Mouse (Mus musculus): ENCODE data around the gene Tmem132d. TPM values are rescaled to one million over a fixed set of nuclear protein-coding genes. Genes with fewer than 3 reads are reported as not detected.
A peak's percentile ranks its signal among the peaks of the same experiment; 100 is the strongest.

The Tmem132d gene
- polyA plus RNA-seq, 1 experiment from 2014 or later = 1.7 TPM

- no peak for ATAC-seq (ENCODE audit: low read depth)
- H3K9ac ChIP-seq = no peak overlapping the region
- H3K9me3 ChIP-seq = no peaks in the 10 kb centered on the region
- no peak overlapping the region for H3K27ac ChIP-seq (replicated peaks)
- no peaks in the 10 kb centered on the region for H3K27me3 ChIP-seq
- 94% methylated on average over 3 of the region's 3 CpGs for WGBS
- H3K4me2 ChIP-seq = no peak overlapping the region
- H3K36me3 ChIP-seq = no peaks in the 10 kb centered on the region
- H3K4me1 ChIP-seq (replicated peaks) = no peaks in the 10 kb centered on the region
- no peak overlapping the region for H3K4me3 ChIP-seq
Observed at GRCm38 (mm10) chr5:128404223-128404622, 28.7 kb downstream of the Tmem132d start.

GRCm38 (mm10) chr5:128392372-128392771 is 40.5 kb downstream of the Tmem132d start:
- Histone ChIP-seq H3K9me3 (peaks cover 15% of the 10 kb centered on the region; the same call in 1 of the 2 replicates), H3K27me3 (peaks cover 21% of the 10 kb centered on the region), H3K36me3 (no peaks in the 10 kb centered on the region), H3K9ac (no peak overlapping the region), H3K4me2 (no peak overlapping the region), H3K27ac (replicated peaks) (no peak overlapping the region), H3K4me1 (replicated peaks) (peaks cover 14% of the 10 kb centered on the region), H3K4me3 (no peak overlapping the region)
- WGBS = 83% methylated on average over 3 of the region's 3 CpGs
- no peak for ATAC-seq (ENCODE audit: low read depth)

GRCm38 (mm10) chr5:128389665-128390064 is 43.2 kb downstream of the Tmem132d start:
- WGBS = 54% methylated on average over 4 of the region's 4 CpGs
- no peak overlapping the region for H3K9ac ChIP-seq
- peaks cover 47% of the 10 kb centered on the region for H3K27me3 ChIP-seq
- H3K4me1 ChIP-seq (replicated peaks) = peaks cover 14% of the 10 kb centered on the region
- peaks cover 4% of the 10 kb centered on the region; the same call in 1 of the 2 replicates for H3K9me3 ChIP-seq
- no peaks in the 10 kb centered on the region for H3K36me3 ChIP-seq
- H3K4me2 ChIP-seq = no peak overlapping the region
- H3K27ac ChIP-seq (replicated peaks) = no peak overlapping the region
- no peak overlapping the region for H3K4me3 ChIP-seq
- no peak for ATAC-seq (ENCODE audit: low read depth)

GRCm38 (mm10) chr5:128388358-128389141 is 44.3 kb downstream of the Tmem132d start:
- 7% methylated on average over 7 of the region's 7 CpGs for WGBS
- no peak overlapping the region for H3K9ac ChIP-seq
- 0 out of 2 replicates have a peak overlapping the region, but pooled peaks have one; percentile 4 for H3K27ac ChIP-seq (replicated peaks)
- H3K9me3 ChIP-seq = peaks cover 4% of the 10 kb centered on the region; the same call in 1 of the 2 replicates
- H3K4me3 ChIP-seq = no peak overlapping the region
- H3K4me1 ChIP-seq (replicated peaks) = peaks cover 14% of the 10 kb centered on the region
- no peaks in the 10 kb centered on the region for H3K36me3 ChIP-seq
- ATAC-seq (ENCODE audit: low read depth) = peak; percentile 74
- 0 out of 2 replicates have a peak overlapping the region, but pooled peaks have one; percentile 11 for H3K4me2 ChIP-seq
- H3K27me3 ChIP-seq = peaks cover 53% of the 10 kb centered on the region

- Histone ChIP-seq H3K9me3 (no peaks in the 10 kb centered on the region), H3K27ac (replicated peaks) (no peak overlapping the region), H3K4me1 (replicated peaks) (no peaks in the 10 kb centered on the region), H3K9ac (no peak overlapping the region), H3K36me3 (no peaks in the 10 kb centered on the region), H3K4me2 (no peak overlapping the region), H3K27me3 (no peaks in the 10 kb centered on the region), H3K4me3 (no peak overlapping the region)
- no peak for ATAC-seq (ENCODE audit: low read depth)
- WGBS = 92% methylated on average over 3 of the region's 3 CpGs
Observed at GRCm38 (mm10) chr5:128369814-128370213, 63.1 kb downstream of the Tmem132d start.

- Histone ChIP-seq H3K4me3 (no peak overlapping the region), H3K27ac (replicated peaks) (no peak overlapping the region), H3K27me3 (no peaks in the 10 kb centered on the region), H3K9me3 (no peaks in the 10 kb centered on the region), H3K4me2 (no peak overlapping the region), H3K36me3 (no peaks in the 10 kb centered on the region), H3K4me1 (replicated peaks) (no peaks in the 10 kb centered on the region), H3K9ac (no peak overlapping the region)
- WGBS = 86% methylated on average over 7 of the region's 7 CpGs
- ATAC-seq (ENCODE audit: low read depth) = no peak
Observed at GRCm38 (mm10) chr5:128369111-128369510, 63.8 kb downstream of the Tmem132d start.

GRCm38 (mm10) chr5:128365261-128365985 is 67.5 kb downstream of the Tmem132d start:
- 93% methylated on average over 3 of the region's 3 CpGs for WGBS
- peaks cover 11% of the 10 kb centered on the region for H3K4me1 ChIP-seq (replicated peaks)
- no peak overlapping the region for H3K9ac ChIP-seq
- no peaks in the 10 kb centered on the region for H3K9me3 ChIP-seq
- H3K36me3 ChIP-seq = no peaks in the 10 kb centered on the region
- H3K27me3 ChIP-seq = no peaks in the 10 kb centered on the region
- no peak overlapping the region for H3K27ac ChIP-seq (replicated peaks)
- no peak overlapping the region for H3K4me3 ChIP-seq
- no peak overlapping the region for H3K4me2 ChIP-seq
- no peak for ATAC-seq (ENCODE audit: low read depth)

GRCm38 (mm10) chr5:128360946-128361675 is 71.8 kb downstream of the Tmem132d start:
- Histone ChIP-seq H3K4me3 (no peak overlapping the region), H3K4me2 (peak overlapping the region; percentile 31; the same call in 1 of the 2 replicates), H3K36me3 (no peaks in the 10 kb centered on the region)

GRCm38 (mm10) chr5:128348835-128349234 is 84.0 kb downstream of the Tmem132d start:
- no peaks in the 10 kb centered on the region for H3K27me3 ChIP-seq
- WGBS = 29% methylated on average over 2 of the region's 2 CpGs
- no peak for ATAC-seq (ENCODE audit: low read depth)
- H3K9ac ChIP-seq = no peak overlapping the region
- H3K9me3 ChIP-seq = no peaks in the 10 kb centered on the region
- H3K4me3 ChIP-seq = no peak overlapping the region
- no peak overlapping the region for H3K27ac ChIP-seq (replicated peaks)
- no peak overlapping the region for H3K4me2 ChIP-seq
- no peaks in the 10 kb centered on the region for H3K4me1 ChIP-seq (replicated peaks)
- H3K36me3 ChIP-seq = no peaks in the 10 kb centered on the region

More at GRCm38 (mm10) chr5:128360946-128361675, 71.8 kb downstream of the Tmem132d start:
- Histone ChIP-seq H3K27me3 (peaks cover 4% of the 10 kb centered on the region; the same call in 1 of the 2 replicates), H3K9me3 (no peaks in the 10 kb centered on the region), H3K4me1 (replicated peaks) (peaks cover 11% of the 10 kb centered on the region), H3K9ac (no peak overlapping the region), H3K27ac (replicated peaks) (no peak overlapping the region)
- ATAC-seq (ENCODE audit: low read depth) = no peak
- WGBS = 38% methylated on average over 23 of the region's 23 CpGs

- Histone ChIP-seq H3K27ac (replicated peaks) (no peak overlapping the region), H3K4me3 (no peak overlapping the region), H3K9me3 (peaks cover 3% of the 10 kb centered on the region; the same call in 1 of the 2 replicates), H3K9ac (no peak overlapping the region), H3K4me1 (replicated peaks) (0 out of 2 replicates have a peak, but pooled peaks cover 2% of the 10 kb centered on the region), H3K4me2 (no peak overlapping the region), H3K27me3 (no peaks in the 10 kb centered on the region), H3K36me3 (no peaks in the 10 kb centered on the region)
- 65% methylated on average over 7 of the region's 7 CpGs for WGBS
- ATAC-seq (ENCODE audit: low read depth) = no peak
Observed at GRCm38 (mm10) chr5:128336841-128337240, 96.0 kb downstream of the Tmem132d start.

GRCm38 (mm10) chr5:128332766-128333165 is 100.1 kb downstream of the Tmem132d start:
- Histone ChIP-seq H3K27me3 (no peaks in the 10 kb centered on the region), H3K36me3 (no peaks in the 10 kb centered on the region), H3K4me2 (no peak overlapping the region), H3K4me3 (no peak overlapping the region), H3K27ac (replicated peaks) (no peak overlapping the region), H3K9me3 (no peaks in the 10 kb centered on the region), H3K9ac (no peak overlapping the region), H3K4me1 (replicated peaks) (0 out of 2 replicates have a peak, but pooled peaks cover 2% of the 10 kb centered on the region)
- ATAC-seq (ENCODE audit: low read depth) = no peak
- WGBS = 83% methylated on average over 7 of the region's 7 CpGs
